Comparison of ENCODE assay signal across 28 mouse cellular contexts in the genomic region with DNA sequence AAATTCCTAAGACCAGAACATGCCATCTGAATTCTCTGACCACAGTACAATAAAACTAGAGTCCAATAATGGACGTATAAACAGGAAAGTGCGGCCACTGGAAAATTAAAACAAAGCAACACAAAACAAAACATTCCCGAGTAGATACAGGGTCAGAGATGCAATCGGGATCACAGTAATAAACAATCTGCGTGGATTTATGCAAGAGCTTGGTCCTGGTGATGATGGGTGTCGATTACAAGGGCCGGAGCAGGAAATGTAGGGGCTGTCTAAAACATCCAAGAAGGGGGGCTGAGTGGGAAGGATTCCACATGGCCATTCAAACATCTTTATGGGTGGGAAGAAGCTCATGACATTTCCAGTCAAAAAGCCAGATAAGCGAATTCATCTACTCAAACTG.
DNase-seq lines count a peak whose midpoint lies in the region; ATAC-seq and TF ChIP-seq lines count a peak whose summit lies in the region.
"Had no signal": no experiment of that assay in that cellular context is flagged by ENCODE, and none has a peak within 500 bp of the region (broad histone marks: within the 10 kb centered on the region; RNA-seq: fewer than 3 reads in every experiment).

No protein-coding gene starts in this region.

- no peak overlapping the region for H3K9ac ChIP-seq in hindbrain, embryonic 13.5 days
- H3K9ac ChIP-seq in hindbrain, postnatal 0 days (replicated peaks; ENCODE audit: low read length) = no peak overlapping the region
- no peak overlapping the region for H3K9ac ChIP-seq in lung, embryonic 16.5 days (ENCODE audit: low read length)
- H3K9ac ChIP-seq: forebrain, embryonic 15.5 days; heart, embryonic 12.5 days; hindbrain, embryonic 14.5 days; limb, embryonic 12.5 days; liver, postnatal 0 days; neural tube, embryonic 12.5 days had no signal

- H3K27me3 ChIP-seq in hindbrain, embryonic 13.5 days = no peaks in the 10 kb centered on the region
- H3K27me3 ChIP-seq in hindbrain, postnatal 0 days (ENCODE audit: insufficient read depth, low read length) = no peaks in the 10 kb centered on the region
- H3K27me3 ChIP-seq in lung, embryonic 16.5 days (ENCODE audit: control insufficient read depth, insufficient read depth, low read depth, low read length) = peaks cover 30% of the 10 kb centered on the region
- H3K27me3 ChIP-seq: forebrain, embryonic 15.5 days; heart, embryonic 12.5 days; neural tube, embryonic 12.5 days had no signal

- peaks cover 59% of the 10 kb centered on the region for H3K4me1 ChIP-seq in hindbrain, embryonic 13.5 days (replicated peaks)
- peaks cover 25% of the 10 kb centered on the region for H3K4me1 ChIP-seq in hindbrain, postnatal 0 days (ENCODE audit: insufficient read depth, low read length)
- H3K4me1 ChIP-seq in lung, embryonic 16.5 days (replicated peaks; ENCODE audit: control insufficient read depth, insufficient read depth, low read length) = peaks cover 20% of the 10 kb centered on the region

- ATAC-seq in hindbrain, embryonic 13.5 days (ENCODE audit: low FRiP score) = no peak
- no peak for ATAC-seq in hindbrain, postnatal 0 days
- 0 out of 2 replicates have a peak, but pooled peaks have one; percentile 32 for ATAC-seq in lung, embryonic 16.5 days (ENCODE audit: low read depth)
- ATAC-seq: forebrain, embryonic 15.5 days; inflammation-experienced regulatory T-cells, adult 6 months; liver, postnatal 0 days had no signal

- H3K4me2 ChIP-seq in hindbrain, embryonic 13.5 days = no peak overlapping the region
- H3K4me2 ChIP-seq in hindbrain, postnatal 0 days (ENCODE audit: low read depth, low read length) = no peak overlapping the region
- H3K4me2 ChIP-seq in lung, embryonic 16.5 days (ENCODE audit: low read depth, low read length) = no peak overlapping the region
- H3K4me2 ChIP-seq: forebrain, embryonic 15.5 days; heart, embryonic 12.5 days; hindbrain, embryonic 14.5 days; limb, embryonic 12.5 days; neural tube, embryonic 12.5 days had no signal

- H3K4me3 ChIP-seq in hindbrain, embryonic 13.5 days = no peak overlapping the region
- H3K4me3 ChIP-seq in hindbrain, postnatal 0 days (ENCODE audit: low read length) = no peak overlapping the region
- H3K4me3 ChIP-seq in layer of hippocampus, adult 2 months = no peak overlapping the region
- H3K4me3 ChIP-seq in lung, embryonic 16.5 days (ENCODE audit: low read length) = no peak overlapping the region
- H3K4me3 ChIP-seq: forebrain, embryonic 15.5 days; heart, embryonic 12.5 days; left cerebral cortex, adult 2 months; limb, embryonic 12.5 days; midbrain, embryonic 10.5 days; myocyte; neural tube, embryonic 12.5 days had no signal

- no peak for DNase-seq in hindbrain, postnatal 0 days (ENCODE audit: low spot score)
- DNase-seq in layer of hippocampus, adult 2 months (ENCODE audit: low spot score in 2 of 2) = no peak
- DNase-seq in layer of hippocampus, adult 9-10 months (ENCODE audit: low spot score) = no peak
- DNase-seq in lung, postnatal 36 days = peak; percentile 75
- DNase-seq in urinary bladder, postnatal 10 days (ENCODE audit: low spot score) = no peak
- DNase-seq: adrenal gland, adult 8-10 months; cerebellum, adult 2 months; cerebellum, postnatal 14 days; gastrocnemius, postnatal 36 days; heart, adult 18-20 months; heart, postnatal 4 days; kidney, adult 11 months; liver, postnatal 0 days; right cerebral cortex, postnatal 4 days; thymus, adult 2 months; thymus, postnatal 36 days had no signal

- peak overlapping the region; percentile 20; the same call in 1 of the 2 replicates for H3K27ac ChIP-seq in hindbrain, embryonic 13.5 days
- H3K27ac ChIP-seq in hindbrain, postnatal 0 days = no peak overlapping the region
- peak overlapping the region; percentile 93 for H3K27ac ChIP-seq in layer of hippocampus, adult 2 months
- H3K27ac ChIP-seq in lung, embryonic 16.5 days (ENCODE audit: low read length) = no peak overlapping the region
- H3K27ac ChIP-seq: forebrain, embryonic 15.5 days; hindbrain, embryonic 14.5 days; left cerebral cortex, adult 2 months; limb, embryonic 12.5 days; neural tube, embryonic 12.5 days had no signal

- no peaks in the 10 kb centered on the region for H3K9me3 ChIP-seq in hindbrain, embryonic 13.5 days
- no peaks in the 10 kb centered on the region for H3K9me3 ChIP-seq in hindbrain, postnatal 0 days (ENCODE audit: low read length)
- H3K9me3 ChIP-seq in lung, embryonic 16.5 days (ENCODE audit: control insufficient read depth, low read length) = no peaks in the 10 kb centered on the region
- H3K9me3 ChIP-seq: forebrain, embryonic 15.5 days; heart, embryonic 12.5 days; limb, embryonic 12.5 days; midbrain, embryonic 10.5 days; neural tube, embryonic 12.5 days had no signal

- TF ChIP-seq CTCF in hindbrain, postnatal 0 days (IDR thresholded peaks at IDR 0.05; ENCODE audit: low read depth) = no peak
- TF ChIP-seq CTCF in layer of hippocampus, adult 2 months (conservative IDR thresholded peaks at IDR 0.05) = no peak

- no peaks in the 10 kb centered on the region for H3K36me3 ChIP-seq in hindbrain, embryonic 13.5 days
- H3K36me3 ChIP-seq in hindbrain, postnatal 0 days (ENCODE audit: insufficient read depth, low read length) = no peaks in the 10 kb centered on the region
- H3K36me3 ChIP-seq in lung, embryonic 16.5 days (ENCODE audit: control insufficient read depth, insufficient read depth, low read length) = no peaks in the 10 kb centered on the region
- H3K36me3 ChIP-seq: forebrain, embryonic 15.5 days; G1E; heart, embryonic 12.5 days; limb, embryonic 12.5 days; midbrain, embryonic 10.5 days; neural tube, embryonic 12.5 days had no signal

- 81% methylated on average over 8 of the region's 8 CpGs for WGBS in hindbrain, embryonic 13.5 days
- WGBS in hindbrain, postnatal 0 days = 80% methylated on average over 8 of the region's 8 CpGs
- WGBS in lung, embryonic 16.5 days = 47% methylated on average over 8 of the region's 8 CpGs

Comparison
In these comparisons a context has a peak if more than half of its experiments do, and no peak if none do; other contexts are left out.
1. H3K27ac ChIP-seq: peak in hindbrain, embryonic 13.5 days (single experiment) and layer of hippocampus, adult 2 months (single experiment); none in hindbrain, postnatal 0 days (single experiment) and lung, embryonic 16.5 days (single experiment).